Mouse (Mus musculus) ZHBTc4 (cell line): ENCODE measurements around the gene Pcbp2.

Experiments
- DNase-seq: peaks from one replicate; pipeline ENCODE4 v3.0.0-alpha.2; 2011; ENCODE audit warnings: low read depth, low spot score

Pcbp2 gene

DNA sequence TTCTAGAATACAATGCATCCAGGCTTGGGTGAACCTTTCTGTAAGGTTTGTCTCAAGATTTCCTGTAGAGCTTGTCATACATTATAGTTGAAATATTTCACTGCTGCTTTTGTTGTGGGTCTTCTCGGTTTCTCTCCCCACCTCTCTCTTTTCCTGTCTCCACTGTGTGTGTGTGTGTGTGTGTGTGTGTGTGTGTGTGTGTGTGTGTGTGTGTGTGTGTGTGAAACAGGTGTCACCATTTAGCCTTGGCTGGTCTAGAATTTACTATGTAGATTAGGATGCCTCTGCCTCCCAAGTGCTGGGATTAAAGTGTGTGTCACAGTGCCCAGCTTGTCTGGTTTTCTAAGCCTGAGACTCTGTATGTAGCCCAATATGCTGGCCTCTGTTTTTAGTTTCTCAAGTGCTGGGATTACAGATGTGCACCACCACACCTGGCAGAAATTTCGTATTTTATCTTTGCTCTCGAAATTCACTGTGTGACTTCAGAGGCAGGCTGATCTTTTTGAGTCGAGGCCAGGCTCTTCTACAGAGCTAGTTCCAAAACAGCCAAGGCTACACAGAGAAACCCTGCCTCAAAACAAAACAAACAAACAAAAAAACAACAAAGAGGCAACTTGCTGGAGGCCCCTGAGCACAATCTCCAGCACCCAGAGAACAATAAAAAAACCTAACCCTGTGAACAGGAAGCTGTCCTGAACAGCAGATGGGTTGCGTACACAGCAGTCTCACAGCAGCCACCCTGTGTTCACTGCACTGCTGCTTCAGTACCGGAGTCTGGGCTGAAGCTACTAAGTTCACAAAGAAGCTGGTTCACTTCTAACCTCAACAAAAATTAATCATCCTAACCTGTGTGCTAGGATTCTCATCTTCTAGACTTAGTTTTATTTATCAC lies 56.0 kb downstream of the Pcbp2 start:
- DNase-seq, result no peak

GRCm38 (mm10) chr15:102527936-102528335 lies 57.6 kb downstream of the Pcbp2 start:
- DNase-seq, result peak; percentile 66

- DNase-seq, result no peak
Observed at GRCm38 (mm10) chr15:102528396-102528795, 58.1 kb downstream of the Pcbp2 start.

DNA sequence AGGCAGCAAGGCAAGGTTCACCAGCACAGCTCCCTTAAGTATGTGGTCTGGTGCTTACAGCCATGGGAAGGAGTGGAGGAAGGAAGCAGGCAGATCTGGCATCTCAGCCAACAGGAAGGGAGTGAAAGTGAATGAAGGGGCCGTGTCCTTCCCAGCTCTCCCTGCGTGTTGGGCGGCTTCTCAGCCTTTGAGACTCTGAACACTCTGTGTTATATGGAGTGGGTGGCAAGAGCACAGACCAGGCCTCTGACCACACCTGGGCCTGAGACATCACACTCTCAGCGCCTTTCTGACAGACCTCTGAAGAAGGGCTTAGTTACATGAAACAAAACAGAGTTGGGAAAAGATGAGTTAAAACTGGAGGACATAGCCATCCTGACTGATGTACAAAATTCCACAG lies 60.2 kb downstream of the Pcbp2 start:
- no peak for DNase-seq

DNA sequence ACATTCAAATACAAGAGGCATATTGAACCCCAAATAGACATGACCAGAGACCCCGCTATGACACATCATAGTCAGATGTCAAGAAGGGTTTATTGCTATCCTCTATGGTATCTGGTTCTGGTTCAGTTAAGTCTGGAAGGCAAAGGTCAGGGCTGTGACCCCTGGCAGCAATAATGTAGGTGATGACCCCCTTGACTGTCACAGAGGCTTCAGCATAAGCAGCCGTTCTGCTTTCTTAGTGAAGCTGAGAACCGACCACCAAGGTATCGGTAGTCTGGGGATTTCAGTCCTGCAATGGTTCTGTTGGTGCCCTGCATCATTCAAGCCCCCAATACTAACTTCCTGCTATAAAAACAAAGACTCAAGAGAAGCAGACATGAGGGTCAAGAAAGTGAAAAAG lies 61.2 kb downstream of the Pcbp2 start:
- no peak for DNase-seq

GRCm38 (mm10) chr15:102532106-102532900 lies 62.0 kb downstream of the Pcbp2 start:
- no peak for DNase-seq

- DNase-seq, result no peak
Observed at GRCm38 (mm10) chr15:102533926-102534325, 63.6 kb downstream of the Pcbp2 start.

- DNase-seq, result no peak
Observed at GRCm38 (mm10) chr15:102544801-102545200, 74.5 kb downstream of the Pcbp2 start.

GRCm38 (mm10) chr15:102546246-102546645 lies 75.9 kb downstream of the Pcbp2 start:
- no peak for DNase-seq

GRCm38 (mm10) chr15:102546677-102547427 lies 76.5 kb downstream of the Pcbp2 start:
- no peak for DNase-seq

DNA sequence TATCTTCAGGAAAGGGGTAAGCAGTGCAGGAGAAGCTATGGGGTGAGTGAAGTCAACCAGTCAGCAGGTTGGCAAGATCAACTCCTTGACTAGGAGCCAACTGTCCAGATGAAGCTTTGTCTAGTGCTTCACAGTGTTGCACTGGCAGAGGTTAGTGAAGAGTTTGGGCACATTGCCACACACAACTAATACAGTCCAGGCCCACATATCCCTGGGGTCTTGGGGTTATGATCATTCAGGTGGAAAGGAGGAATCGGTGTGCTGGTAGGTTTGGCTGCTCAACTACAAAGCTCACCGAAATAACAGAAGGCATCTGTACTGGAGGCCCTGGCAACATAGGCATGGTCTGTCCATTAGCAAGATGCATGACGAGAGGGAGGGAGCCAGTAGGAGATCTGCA lies 77.1 kb downstream of the Pcbp2 start:
- no peak for DNase-seq
